Mouse (Mus musculus) monocyte, adult 2 months (primary cell): Measurements from ENCODE around the gene Brms1.

Experiments
- DNase-seq, 2 experiments: peaks; one replicate each; pipeline ENCODE4 v3.0.0; 2022; ENCODE audit warnings: low spot score in 2 of 2, low read depth in 1 of 2

The Brms1 gene

DNA sequence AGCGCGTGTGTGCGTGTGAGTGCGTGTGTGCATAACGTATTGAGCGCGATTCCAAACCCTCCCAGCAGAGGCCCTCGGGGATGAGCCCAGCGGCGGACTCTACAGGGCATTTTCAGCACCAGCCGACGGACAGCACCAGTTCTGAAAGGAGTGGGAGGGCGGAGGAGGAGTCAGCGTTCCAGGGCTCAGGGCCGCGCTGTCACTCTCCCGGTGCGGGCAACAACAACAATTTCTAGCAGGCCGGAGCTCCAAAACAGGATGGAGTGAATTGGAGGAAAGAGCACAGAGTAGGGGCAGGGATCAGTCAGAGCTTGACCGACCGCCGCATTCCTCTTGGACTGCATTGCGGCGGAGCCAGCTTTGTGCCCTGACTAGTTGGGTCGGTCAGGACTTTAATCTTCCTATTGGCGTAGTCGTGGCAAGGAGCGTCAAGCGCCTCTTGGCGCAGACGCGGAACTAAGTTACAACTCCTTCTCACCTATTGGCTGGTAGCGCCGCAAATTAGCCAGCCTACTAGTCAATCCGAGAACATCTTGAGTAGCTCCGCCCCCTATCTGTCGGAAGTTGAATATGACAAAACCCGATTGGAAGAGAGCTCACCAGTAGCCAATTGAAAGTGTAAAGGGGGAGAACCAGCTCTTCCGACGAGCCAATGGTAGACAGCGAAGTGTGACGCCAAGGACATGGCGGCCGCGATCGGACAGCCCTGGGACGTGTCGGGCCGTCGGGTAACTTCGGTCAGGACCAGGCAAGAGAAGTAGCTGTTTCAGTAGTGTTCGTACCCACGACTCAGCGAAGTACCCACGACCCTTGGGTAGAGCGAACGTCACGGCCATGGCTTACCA is 47.0 kb downstream of the Brms1 start, which contains the start of gene Yif1a:
Yif1a (plus strand) TSS at position 655 of the 845 bp plus-strand sequence.
- DNase-seq, result peak; percentile 88 to 90

DNA sequence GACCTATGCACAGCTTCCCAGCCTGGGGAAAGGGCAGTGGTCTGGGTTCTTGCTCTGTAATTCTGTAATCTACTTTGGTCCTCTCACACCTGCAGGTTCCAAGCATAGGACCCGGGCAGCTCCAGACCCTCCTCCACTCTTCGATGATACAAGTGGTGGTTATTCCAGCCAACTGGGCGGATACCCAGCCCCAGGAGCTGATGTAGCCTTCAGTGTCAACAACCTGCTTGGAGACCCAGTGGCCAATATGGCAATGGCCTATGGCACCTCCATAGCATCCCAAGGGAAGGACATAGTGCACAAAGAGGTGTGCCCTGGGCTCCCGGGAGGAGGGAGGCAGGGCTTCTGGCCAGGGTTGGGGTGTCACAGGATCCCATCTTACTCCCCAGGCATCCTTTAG is 48.2 kb downstream of the Brms1 start:
- no peak for DNase-seq

DNA sequence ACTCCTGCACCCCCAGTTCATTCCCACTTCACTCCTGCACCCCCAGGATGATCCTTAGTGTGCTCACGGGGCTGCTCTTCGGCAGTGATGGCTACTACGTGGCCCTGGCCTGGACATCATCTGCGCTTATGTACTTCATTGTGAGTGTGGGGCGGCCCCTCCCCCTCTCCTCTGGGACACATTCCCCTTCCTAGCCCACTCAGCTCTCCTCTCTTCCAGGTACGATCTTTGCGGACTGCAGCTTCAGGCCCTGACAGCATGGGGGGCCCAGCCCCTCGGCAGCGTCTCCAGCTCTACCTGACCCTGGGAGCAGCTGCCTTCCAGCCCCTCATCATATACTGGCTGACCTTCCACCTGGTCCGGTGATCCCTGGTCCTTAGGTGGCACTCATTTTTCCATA is 50.9 kb downstream of the Brms1 start:
- no peak for DNase-seq

DNA sequence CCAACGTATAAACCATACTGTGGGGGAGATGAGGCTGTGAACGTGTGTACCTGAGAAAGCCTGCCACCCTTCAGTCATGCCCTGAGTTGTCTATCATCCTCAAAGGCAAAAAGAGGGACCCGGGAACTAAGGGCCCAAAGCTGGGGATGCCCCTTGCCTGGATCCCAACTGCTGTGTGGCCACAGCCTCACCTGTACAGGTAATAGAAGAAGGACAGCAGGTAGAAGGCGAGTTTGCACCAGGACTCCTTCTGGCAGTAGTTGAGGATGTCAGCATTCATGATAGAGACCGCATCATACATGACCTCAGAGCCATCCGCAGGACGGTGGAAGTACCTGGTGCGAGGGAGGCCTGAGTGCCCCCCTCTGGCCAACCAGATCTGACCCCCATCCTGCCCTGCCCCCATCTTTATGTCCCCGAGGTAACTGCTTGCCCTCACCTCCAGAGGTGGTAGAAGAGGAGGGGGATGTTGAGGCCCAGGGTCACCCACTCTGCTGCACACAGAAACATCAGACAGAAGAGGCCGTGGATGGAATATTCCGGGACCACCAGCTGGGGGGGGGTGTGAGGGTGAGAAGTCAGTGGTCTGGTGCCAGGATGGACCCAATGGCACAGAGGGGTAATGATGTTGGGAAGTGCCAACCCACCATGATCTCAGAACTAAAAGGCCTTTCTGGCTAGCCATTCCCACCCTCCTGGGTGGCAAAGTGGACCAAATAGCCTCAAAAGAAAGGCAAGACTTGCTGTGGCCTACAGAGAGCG is 52.5 kb downstream of the Brms1 start:
- DNase-seq, result no peak

DNA sequence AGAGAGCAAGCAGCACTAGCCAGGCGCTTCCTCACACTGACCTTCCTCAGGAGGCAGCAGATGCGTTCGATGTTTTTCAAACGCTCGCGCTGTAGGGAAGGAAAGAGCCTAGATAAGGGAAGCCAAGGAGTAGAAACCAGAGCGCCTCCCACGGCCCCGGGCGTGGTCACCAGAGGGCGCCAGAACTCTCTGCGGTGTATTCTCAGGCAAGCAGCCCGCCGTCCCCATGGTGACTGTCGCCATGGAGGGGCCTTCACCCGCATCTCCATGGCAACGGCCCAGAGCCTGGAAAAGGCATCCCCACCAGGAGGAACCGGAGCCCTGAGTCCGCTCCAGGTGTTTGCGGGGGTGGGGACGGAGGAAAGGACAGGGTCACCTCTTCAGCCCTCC is 53.1 kb downstream of the Brms1 start:
- DNase-seq, result peak; percentile 66 to 76

DNA sequence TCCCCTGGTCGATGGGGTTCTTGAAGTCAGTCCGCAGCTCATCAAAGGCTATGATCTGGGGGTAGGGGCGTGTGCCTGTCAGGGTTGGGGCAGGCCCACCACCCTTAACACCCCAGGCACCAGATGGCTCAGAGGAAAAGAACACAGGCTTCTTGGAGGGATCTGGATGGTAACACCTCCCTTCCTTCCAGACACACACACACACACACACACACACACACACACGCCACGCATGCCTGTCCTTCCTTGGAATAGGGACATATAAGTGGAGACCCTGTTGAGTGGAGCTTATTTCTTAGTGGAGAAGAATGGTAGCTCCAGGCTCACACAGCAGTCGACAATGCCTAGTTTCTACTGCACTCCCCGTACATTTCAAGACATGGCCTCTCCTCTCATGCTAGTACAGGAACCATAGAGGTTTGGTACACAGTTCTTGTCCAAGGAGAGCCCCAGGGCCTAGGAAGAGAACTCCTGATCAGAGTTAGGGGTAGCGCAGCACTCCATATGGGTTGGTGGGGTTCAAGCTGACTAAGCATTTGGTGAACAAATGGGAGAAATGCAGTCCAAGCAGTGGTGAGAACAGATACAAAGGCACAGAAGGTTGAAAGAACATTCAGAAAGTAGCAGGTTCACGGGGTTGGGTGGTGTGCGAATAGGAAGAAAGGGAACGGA is 53.7 kb downstream of the Brms1 start:
- no peak for DNase-seq

DNA sequence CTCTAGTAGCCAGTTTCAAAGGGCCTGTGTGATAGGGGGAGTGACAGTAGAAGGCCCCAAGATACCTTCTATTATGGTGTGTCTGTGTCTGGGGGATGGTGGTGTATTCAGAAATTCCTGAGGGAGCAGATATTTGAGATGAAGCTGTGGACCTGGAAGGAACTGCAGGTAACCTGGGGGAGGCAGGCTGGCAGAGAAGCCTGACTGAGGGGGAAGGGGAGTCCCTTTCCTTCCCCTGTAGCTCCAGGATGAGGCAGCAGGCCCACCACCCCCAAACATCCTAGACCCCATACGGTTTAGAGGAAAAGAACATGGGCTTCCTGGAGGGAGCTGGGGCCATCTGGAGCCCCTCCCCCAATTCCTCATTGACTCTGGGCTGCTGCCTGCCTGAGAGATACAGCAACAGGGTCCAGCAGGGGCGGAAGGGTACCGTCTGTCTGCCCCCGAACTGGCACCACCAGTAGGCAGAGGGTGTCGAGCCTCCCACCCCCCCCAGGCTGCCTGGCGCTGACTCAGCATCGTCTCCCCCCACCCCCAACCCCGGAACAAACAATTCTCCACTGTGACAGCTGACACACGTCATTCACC is 54.8 kb downstream of the Brms1 start:
- DNase-seq, result no peak

DNA sequence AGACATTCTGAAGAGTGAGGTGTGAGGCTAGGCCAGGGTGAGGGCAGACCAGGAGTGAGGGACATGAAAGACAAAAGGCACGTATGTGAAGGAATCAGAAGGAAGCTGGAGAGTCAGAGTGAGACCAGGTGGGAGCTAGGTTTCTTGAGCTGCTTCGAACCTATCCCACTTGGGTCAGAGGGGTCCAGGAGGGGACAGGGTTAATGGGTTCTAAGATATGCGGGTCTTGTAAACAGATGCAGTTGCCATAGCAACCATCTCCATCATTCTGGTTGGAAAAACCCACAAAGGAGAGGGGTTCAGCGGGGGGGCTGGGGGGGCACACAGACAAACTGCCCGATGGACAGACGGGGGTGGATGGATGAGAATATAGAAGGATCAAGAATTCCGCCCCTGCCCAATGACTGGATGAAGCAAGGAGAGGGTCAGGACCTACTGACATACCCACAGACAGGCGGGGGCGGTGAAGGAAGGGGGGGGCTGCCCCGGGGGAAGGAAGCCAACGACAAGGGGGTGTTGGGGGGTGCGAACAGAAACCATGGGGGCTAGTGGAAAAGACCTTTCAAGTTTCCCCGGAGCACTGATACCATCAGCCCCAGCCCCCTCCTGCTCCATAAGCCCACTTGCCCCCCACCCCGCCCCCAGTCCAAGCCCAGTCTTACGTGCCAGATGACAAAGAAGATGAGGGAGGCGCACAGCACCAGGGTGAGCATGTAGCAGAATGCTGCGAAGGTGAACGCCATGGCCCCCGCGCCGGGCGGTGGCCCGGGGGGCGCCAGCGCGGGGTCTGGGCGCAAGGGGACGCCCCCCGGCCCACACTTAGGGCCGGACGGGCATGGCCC is 56.6 kb downstream of the Brms1 start:
- DNase-seq, result no peak

DNA sequence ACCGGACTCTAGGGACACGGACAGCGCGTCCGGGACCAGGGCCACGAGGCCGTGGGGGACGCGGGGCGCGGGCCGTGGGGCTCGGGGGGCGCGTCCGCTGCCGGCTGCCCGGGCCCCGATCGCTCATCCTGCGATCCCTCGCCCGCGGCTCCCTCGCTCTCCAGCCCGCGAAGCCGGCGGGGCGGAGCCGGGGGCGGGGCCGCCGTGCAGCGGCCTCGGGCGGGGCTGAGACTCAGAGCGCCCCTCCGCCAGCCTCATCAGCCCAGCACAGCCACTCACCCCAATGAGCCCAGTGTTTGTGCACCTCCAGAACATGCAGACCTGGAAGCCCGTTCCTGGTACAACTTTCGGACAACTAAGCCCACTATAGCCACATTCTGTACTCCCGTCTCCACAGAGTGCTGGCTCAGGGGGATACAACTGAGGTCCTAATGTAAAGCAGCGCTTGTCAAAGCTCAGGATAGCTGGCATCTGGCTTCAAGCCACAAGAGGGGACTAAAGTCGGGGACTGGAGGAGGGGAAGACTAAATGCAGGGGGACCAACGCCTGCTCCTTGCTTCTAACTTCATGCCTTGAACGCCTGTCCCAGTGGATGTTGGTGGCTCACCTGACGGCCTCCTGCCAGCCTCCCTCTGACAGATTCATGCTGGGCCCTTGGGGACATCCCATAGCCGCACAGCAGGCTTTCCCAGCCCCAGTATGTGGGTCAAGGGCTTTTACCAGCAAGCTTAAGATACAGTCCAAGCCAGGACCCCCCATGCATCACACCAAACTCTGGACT is 57.4 kb downstream of the Brms1 start, which contains the start of gene Cnih2:
Cnih2 (minus strand) TSS at position 159 of the 781 bp plus-strand sequence.
- DNase-seq, result no peak
